Mouse (Mus musculus): ENCODE measurements around the gene Zfp760. TPM values are rescaled to one million over a fixed set of nuclear protein-coding genes. Genes with fewer than 3 reads are reported as not detected.

The Zfp760 gene
- polyA plus RNA-seq, 1 experiment from 2014 or later = 20.7 TPM

DNA sequence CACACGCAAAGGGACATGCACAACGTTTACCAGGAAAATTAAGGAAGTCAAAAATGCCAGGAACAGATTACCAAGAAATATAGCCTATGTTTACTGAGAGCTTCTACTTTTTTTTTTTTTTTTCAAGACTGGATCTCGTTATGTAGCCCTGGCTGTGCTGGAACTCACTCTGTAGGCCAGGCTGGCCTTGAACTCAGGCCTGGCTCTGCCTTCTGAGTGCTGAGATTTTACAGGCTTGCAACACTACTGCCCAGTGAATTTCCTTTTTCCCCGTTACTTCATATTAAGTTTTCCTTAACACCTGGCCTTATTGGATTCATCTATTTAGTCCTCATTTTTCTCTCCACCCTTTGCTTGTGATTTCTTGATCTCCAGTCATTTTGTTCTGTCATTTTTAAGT, 25.5 kb downstream of the Zfp760 start:
- ATAC-seq = peak; percentile 16; the same call in 1 of the 2 replicates
- no peak overlapping the region; the same call in none of the 2 replicates for H3K27ac ChIP-seq
- WGBS = 75% methylated on average over 4 of the region's 4 CpGs

DNA sequence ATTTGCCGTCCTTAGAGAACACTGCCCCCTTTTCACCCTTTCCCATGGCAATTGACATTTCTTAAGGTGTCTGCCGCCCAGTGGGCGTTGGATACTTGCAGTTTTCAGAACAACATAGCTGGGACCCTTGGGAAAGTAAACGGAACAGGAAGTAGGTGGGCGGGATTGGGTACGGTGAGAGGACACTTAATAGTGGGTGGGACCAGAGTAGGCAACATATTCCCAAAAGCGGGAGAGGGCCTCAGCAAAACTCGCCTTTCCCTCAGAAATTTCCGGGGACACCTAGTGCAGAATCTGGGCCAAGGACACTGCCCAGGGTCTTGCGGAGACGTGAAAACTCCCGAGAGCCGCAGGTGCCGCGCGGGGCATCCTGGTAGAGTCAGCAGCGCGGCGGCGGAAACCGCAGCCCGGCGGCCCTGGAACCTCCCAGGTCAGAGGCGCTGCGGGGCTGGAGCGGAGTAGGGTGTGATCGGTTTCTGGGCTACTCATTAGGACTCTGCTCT, 26.0 kb downstream of the Zfp760 start:
- H3K9me3 ChIP-seq (replicated peaks) = no peaks in the 10 kb centered on the region
- H3K27ac ChIP-seq = peak overlapping the region; percentile 80
- WGBS = 0% methylated on average over 27 of the region's 27 CpGs
- peak overlapping the region; percentile 58 for H3K4me2 ChIP-seq
- H3K4me3 ChIP-seq = peak overlapping the region; percentile 73
- peak; percentile 99 for ATAC-seq
- no peaks in the 10 kb centered on the region for H3K27me3 ChIP-seq
- peaks cover 9% of the 10 kb centered on the region for H3K4me1 ChIP-seq
- peak overlapping the region; percentile 80 for H3K9ac ChIP-seq
- H3K36me3 ChIP-seq (ENCODE audit: poor library complexity, severe bottlenecking) = peaks cover 11% of the 10 kb centered on the region

More for the DNA sequence above, 25.5 kb downstream of the Zfp760 start:
- Histone ChIP-seq H3K9ac (peak overlapping the region; percentile 80; the same call in 1 of the 2 replicates), H3K36me3 (ENCODE audit: poor library complexity, severe bottlenecking) (peaks cover 10% of the 10 kb centered on the region), H3K4me2 (peak overlapping the region; percentile 58), H3K4me1 (peaks cover 9% of the 10 kb centered on the region), H3K27me3 (no peaks in the 10 kb centered on the region), H3K9me3 (replicated peaks) (no peaks in the 10 kb centered on the region), H3K4me3 (peak overlapping the region; percentile 73)

DNA sequence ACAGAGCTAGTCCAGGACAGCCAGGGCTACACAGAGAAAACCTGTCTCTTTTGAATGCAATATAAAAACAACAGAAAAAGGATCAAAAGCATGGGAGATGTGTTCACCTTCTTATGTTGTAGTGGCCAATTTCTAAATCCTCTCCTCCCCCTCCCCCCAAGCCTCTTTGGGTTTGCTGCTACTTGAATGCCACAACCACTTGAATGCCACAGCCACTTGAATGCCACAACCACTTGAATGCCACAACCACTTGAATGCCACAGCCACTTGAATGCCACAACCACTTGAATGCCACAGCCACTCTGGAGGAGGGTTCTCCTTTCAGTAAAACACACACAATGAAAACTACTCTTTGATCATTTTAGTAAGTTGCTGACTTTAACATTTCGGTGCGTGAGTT, 45.2 kb downstream of the Zfp760 start:
- Histone ChIP-seq H3K9me3 (replicated peaks) (no peaks in the 10 kb centered on the region), H3K36me3 (ENCODE audit: poor library complexity, severe bottlenecking) (0 out of 2 replicates have a peak, but pooled peaks cover 2% of the 10 kb centered on the region), H3K27me3 (0 out of 2 replicates have a peak, but pooled peaks cover 8% of the 10 kb centered on the region), H3K9ac (no peak overlapping the region), H3K4me2 (no peak overlapping the region), H3K4me3 (no peak overlapping the region), H3K27ac (no peak overlapping the region), H3K4me1 (peaks cover 13% of the 10 kb centered on the region)
- WGBS = 22% methylated on average over 2 of the region's 2 CpGs
- ATAC-seq = no peak

DNA sequence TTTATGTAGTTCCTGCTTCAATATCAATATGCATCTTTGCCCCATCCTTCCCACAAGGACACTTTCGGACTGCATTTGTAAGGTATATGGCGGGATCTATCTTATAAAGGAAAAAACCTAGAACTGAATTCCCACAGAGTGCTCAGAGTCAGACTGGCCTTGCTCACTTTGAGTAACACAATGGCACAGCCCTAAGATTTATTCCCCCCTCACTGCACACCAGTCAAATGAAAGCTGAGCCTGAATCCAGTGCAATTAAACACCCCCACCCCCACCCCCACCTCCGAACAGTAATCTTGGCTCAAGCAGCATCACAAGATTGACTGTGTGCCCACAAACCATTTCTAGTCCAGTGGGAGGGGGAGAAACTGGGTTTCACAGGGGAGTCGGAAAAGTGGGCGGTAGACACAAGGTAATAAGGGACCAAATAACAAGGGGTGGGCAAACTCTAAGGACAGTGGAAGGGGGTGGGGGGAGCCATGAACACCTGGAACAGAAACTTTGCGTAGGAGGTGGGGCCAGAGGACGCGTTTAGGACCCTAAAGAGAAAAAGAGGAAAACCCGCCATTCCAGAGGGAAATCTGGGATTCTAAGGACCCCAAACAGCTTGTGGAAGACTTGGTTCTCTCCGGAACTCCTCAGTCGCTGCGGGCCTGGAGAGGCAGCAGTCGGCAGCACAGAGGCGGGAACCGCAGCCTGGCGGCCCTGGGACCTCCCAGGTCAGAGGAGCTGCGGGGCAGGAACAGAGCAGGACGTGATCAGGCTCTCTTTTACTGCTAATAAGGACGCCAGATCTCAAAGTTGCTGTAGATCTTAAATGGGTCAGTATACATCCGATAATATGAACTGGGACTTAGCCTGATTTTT, 46.0 kb downstream of the Zfp760 start:
- Histone ChIP-seq H3K4me1 (peaks cover 13% of the 10 kb centered on the region), H3K9ac (peak overlapping the region; percentile 60; the same call in 1 of the 2 replicates), H3K9me3 (replicated peaks) (no peaks in the 10 kb centered on the region), H3K27ac (no peak overlapping the region), H3K4me2 (peak overlapping the region; percentile 62), H3K4me3 (peak overlapping the region; percentile 34), H3K27me3 (0 out of 2 replicates have a peak, but pooled peaks cover 8% of the 10 kb centered on the region), H3K36me3 (ENCODE audit: poor library complexity, severe bottlenecking) (no peaks in the 10 kb centered on the region)
- WGBS = 6% methylated on average over 20 of the region's 20 CpGs
- peak; percentile 57; the same call in 1 of the 2 replicates for ATAC-seq

DNA sequence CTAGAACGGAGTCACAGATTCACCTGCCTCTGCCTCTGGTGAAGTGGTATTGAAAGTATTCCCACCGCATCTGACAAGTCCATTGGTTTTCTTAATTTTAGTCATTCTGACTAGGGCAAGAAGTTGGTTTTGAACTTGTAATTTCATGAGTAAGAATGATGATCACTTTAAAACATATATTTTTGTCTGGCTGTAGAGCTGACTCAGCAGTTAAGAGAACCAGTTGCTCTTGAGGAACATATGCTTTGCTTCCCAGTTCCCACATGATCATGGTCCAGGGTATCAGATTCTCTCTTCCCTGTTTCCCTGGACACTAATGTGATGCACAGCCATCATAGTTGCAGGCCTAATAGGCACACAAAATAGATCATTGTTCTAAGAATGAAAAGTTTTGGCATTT, 62.8 kb downstream of the Zfp760 start:
- no peak for ATAC-seq
- Histone ChIP-seq H3K4me1 (no peaks in the 10 kb centered on the region), H3K27ac (no peak overlapping the region), H3K4me3 (no peak overlapping the region), H3K36me3 (ENCODE audit: poor library complexity, severe bottlenecking) (no peaks in the 10 kb centered on the region), H3K9me3 (replicated peaks) (no peaks in the 10 kb centered on the region; the same call in 1 of the 2 replicates), H3K4me2 (no peak overlapping the region), H3K9ac (no peak overlapping the region), H3K27me3 (no peaks in the 10 kb centered on the region)
- WGBS = 87% methylated on average over 2 of the region's 2 CpGs

Other genes starting within 250 kb of the Zfp760 start
- gene Zfp53, start 218.7 kb upstream of the Zfp760 start, polyA plus RNA-seq (2015; fragmentation: Nextera tagmentation; extraction: Ambion mirVana) = 10.5 and 10.8 TPM in 2 replicates
- gene Zfp52, start 172.2 kb upstream of the Zfp760 start, polyA plus RNA-seq (2015; fragmentation: Nextera tagmentation; extraction: Ambion mirVana) = 1.6 and 1.7 TPM in 2 replicates
- gene Zfp948, start 140.7 kb upstream of the Zfp760 start, polyA plus RNA-seq (2015; fragmentation: Nextera tagmentation; extraction: Ambion mirVana) = 14.3 and 15.6 TPM in 2 replicates
- 9.6 and 9.9 TPM in 2 replicates for gene Zfp983, start 57.1 kb upstream of the Zfp760 start, polyA plus RNA-seq (2015; fragmentation: Nextera tagmentation; extraction: Ambion mirVana)
- gene Gm10226, start 15.9 kb upstream of the Zfp760 start, polyA plus RNA-seq (2015; fragmentation: Nextera tagmentation; extraction: Ambion mirVana) = 15.5 and 21.5 TPM in 2 replicates
- 8.7 and 11.1 TPM in 2 replicates for gene Zfp229, start 23.1 kb downstream of the Zfp760 start, polyA plus RNA-seq (2015; fragmentation: Nextera tagmentation; extraction: Ambion mirVana)
- 4.9 and 5.3 TPM in 2 replicates for gene Zfp820, start 138.0 kb downstream of the Zfp760 start, polyA plus RNA-seq (2015; fragmentation: Nextera tagmentation; extraction: Ambion mirVana)
- gene Zfp995, start 202.2 kb downstream of the Zfp760 start, polyA plus RNA-seq (2015; fragmentation: Nextera tagmentation; extraction: Ambion mirVana) = 10.9 and 11.1 TPM in 2 replicates